Mouse (Mus musculus): ENCODE data around the gene Ppfia4.

The Ppfia4 gene

GRCm38 (mm10) chr1:134297265-134297664, 35.5 kb downstream of the Ppfia4 start:
- no peak for DNase-seq

- no peak for DNase-seq
These were observed 38.8 kb downstream of the Ppfia4 start for GRCm38 (mm10) chr1:134293738-134294604.

- DNase-seq: no peak
These were observed 39.5 kb downstream of the Ppfia4 start for GRCm38 (mm10) chr1:134293276-134293675.

GRCm38 (mm10) chr1:134292601-134293000, 40.1 kb downstream of the Ppfia4 start:
- DNase-seq: no peak

GRCm38 (mm10) chr1:134292073-134292472, 40.7 kb downstream of the Ppfia4 start:
- no peak for DNase-seq

- no peak for DNase-seq
These were observed 41.2 kb downstream of the Ppfia4 start for GRCm38 (mm10) chr1:134291555-134291954.

GRCm38 (mm10) chr1:134290909-134291308, 41.8 kb downstream of the Ppfia4 start:
- DNase-seq: no peak

- no peak for DNase-seq
These were observed 42.4 kb downstream of the Ppfia4 start for GRCm38 (mm10) chr1:134290300-134290699.

- DNase-seq: no peak
These were observed 43.1 kb downstream of the Ppfia4 start, which contains the start of gene Myog for GRCm38 (mm10) chr1:134289598-134290099. TSS of gene Myog (plus strand) at chr1:134289989.

- no peak for DNase-seq
These were observed 44.5 kb downstream of the Ppfia4 start for GRCm38 (mm10) chr1:134288239-134288638.

- DNase-seq: no peak
These were observed 47.1 kb downstream of the Ppfia4 start for GRCm38 (mm10) chr1:134285458-134286120.

GRCm38 (mm10) chr1:134283108-134283507, 49.6 kb downstream of the Ppfia4 start:
- DNase-seq: no peak

GRCm38 (mm10) chr1:134282342-134282741, 50.4 kb downstream of the Ppfia4 start:
- no peak for DNase-seq

GRCm38 (mm10) chr1:134281563-134281962, 51.2 kb downstream of the Ppfia4 start:
- no peak for DNase-seq

- no peak for DNase-seq
These were observed 52.6 kb downstream of the Ppfia4 start for GRCm38 (mm10) chr1:134280174-134280573.

- DNase-seq: no peak
These were observed 55.9 kb downstream of the Ppfia4 start for GRCm38 (mm10) chr1:134276823-134277222.

GRCm38 (mm10) chr1:134275616-134276464, 56.9 kb downstream of the Ppfia4 start:
- peak; percentile 51 for DNase-seq

- no peak for DNase-seq
These were observed 58.2 kb downstream of the Ppfia4 start for GRCm38 (mm10) chr1:134274483-134274920.

- peak; percentile 69 for DNase-seq
These were observed 59.0 kb downstream of the Ppfia4 start for GRCm38 (mm10) chr1:134273493-134274395.

- no peak for DNase-seq
These were observed 59.9 kb downstream of the Ppfia4 start for GRCm38 (mm10) chr1:134272754-134273250.

- no peak for DNase-seq
These were observed 62.7 kb downstream of the Ppfia4 start for GRCm38 (mm10) chr1:134270026-134270425.

Data from right cerebral cortex, adult 18-20 months (tissue).